Mouse (Mus musculus) embryonic facial prominence, embryonic 13.5 days (tissue): Measurements from ENCODE around the gene Rnf216. TPM values are rescaled to one million over a fixed set of nuclear protein-coding genes. Genes with fewer than 3 reads are reported as not detected.

Experiments used
- ATAC-seq: fragments of 200-750 bp; cut with Nextera tagmentation; 2 replicates; pipeline ENCODE4 v1.8.0; 2017; ENCODE audit warnings: low read depth; ENCODE audit not compliant: insufficient number of reproducible peaks, insufficient read depth, low FRiP score, low TSS enrichment
- H3K27ac ChIP-seq: fragments of 300-500 bp; sonication (generic); 2 replicates; pipeline ENCODE4 v1.5.1; 2015; ENCODE audit warnings: moderate library complexity, mild to moderate bottlenecking, inconsistent platforms
- H3K27me3 ChIP-seq: fragments of 300-500 bp; sonication (generic); 2 replicates; pipeline ENCODE4 v1.6.1; 2015; ENCODE audit warnings: mild to moderate bottlenecking, inconsistent platforms
- H3K36me3 ChIP-seq: fragments of 300-500 bp; sonication (generic); 2 replicates; pipeline ENCODE4 v1.6.1; 2015; ENCODE audit warnings: mild to moderate bottlenecking, inconsistent platforms
- H3K4me1 ChIP-seq: fragments of 300-500 bp; sonication (generic); 2 replicates; pipeline ENCODE4 v1.6.1; 2015; ENCODE audit warnings: inconsistent platforms
- H3K4me2 ChIP-seq: fragments of 300-500 bp; sonication (generic); 2 replicates; pipeline ENCODE4 v1.6.1; 2015; ENCODE audit warnings: moderate library complexity, mild to moderate bottlenecking, inconsistent platforms
- H3K4me3 ChIP-seq: fragments of 300-500 bp; sonication (generic); 2 replicates; pipeline ENCODE4 v1.5.1; 2015; ENCODE audit warnings: mild to moderate bottlenecking, inconsistent platforms
- H3K9ac ChIP-seq: fragments of 300-500 bp; sonication (generic); 2 replicates; pipeline ENCODE4 v1.6.1; 2015; ENCODE audit warnings: mild to moderate bottlenecking, inconsistent platforms
- H3K9me3 ChIP-seq: fragments of 300-500 bp; sonication (generic); 2 replicates; pipeline ENCODE4 v1.6.1; 2016; ENCODE audit warnings: inconsistent platforms
- WGBS: fragments of 180-500 bp; shearing (Covaris S2); methylation state at CpG from one replicate; pipeline ENCODE4 v1.1.7; 2015; ENCODE audit warnings: mixed read lengths; 5-methylcytosine and 5-hydroxymethylcytosine counted together
- polyA plus RNA-seq: library from polyadenylated mRNA; unstranded; fragments of >200 nt; fragmentation: Nextera tagmentation; extraction: Ambion mirVana; gene quantifications from 2 replicates; pipeline ENCODE4 v1.2.1, GENCODE M21; 2015

Gene Rnf216
- polyA plus RNA-seq, 1 experiment from 2014 or later: 51.3 TPM

DNA sequence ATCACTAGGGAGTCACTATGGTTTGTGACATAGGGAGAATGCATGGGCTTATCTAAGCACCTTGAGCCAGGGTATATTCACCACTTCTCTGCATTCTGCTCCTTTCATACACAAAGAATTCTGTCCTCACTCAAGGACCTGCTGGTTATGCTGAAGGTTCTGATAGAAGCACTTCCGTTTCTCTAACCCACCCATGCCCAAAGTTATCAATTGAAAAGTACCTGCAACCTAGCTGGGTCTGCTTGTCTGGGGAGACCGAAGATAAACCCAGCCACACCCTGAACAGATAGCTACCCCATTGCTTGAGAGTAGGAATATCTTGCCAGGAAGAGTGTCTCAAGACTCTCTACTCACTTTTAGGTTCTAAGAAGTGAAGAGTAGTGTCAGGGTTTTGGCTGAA, 60.1 kb downstream of the Rnf216 start:
- peaks cover 45% of the 10 kb centered on the region for H3K4me1 ChIP-seq
- H3K4me2 ChIP-seq: no peak overlapping the region

DNA sequence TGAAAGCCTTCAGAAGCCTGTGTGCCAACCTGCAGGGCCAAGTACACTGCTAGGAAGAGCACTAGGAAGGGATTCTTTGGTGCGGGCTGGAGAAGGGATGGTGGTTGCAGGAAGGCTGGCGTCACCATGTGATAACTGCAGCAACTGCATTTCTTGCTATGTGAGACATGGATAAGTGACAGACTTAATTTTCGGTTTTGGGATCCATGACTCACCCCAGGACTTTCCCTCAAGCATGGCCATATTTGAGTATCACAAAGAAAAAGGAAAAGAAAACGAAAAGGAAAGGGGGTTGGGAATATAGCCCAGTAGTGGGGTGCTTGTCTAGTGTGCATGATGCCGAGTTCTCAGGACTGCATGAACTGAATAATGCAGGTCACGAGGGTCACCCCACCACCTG, 60.9 kb downstream of the Rnf216 start:
- Histone ChIP-seq H3K36me3 (peaks cover 19% of the 10 kb centered on the region), H3K4me2 (no peak overlapping the region), H3K9ac (no peak overlapping the region), H3K4me1 (peaks cover 44% of the 10 kb centered on the region), H3K4me3 (no peak overlapping the region), H3K27ac (no peak overlapping the region), H3K27me3 (no peaks in the 10 kb centered on the region), H3K9me3 (no peaks in the 10 kb centered on the region)
- 87% methylated on average over 6 of the region's 6 CpGs for WGBS
- no peak for ATAC-seq

More for the DNA sequence above, 60.1 kb downstream of the Rnf216 start:
- 93% methylated on average over 2 of the region's 2 CpGs for WGBS
- Histone ChIP-seq H3K9ac (no peak overlapping the region), H3K36me3 (peaks cover 20% of the 10 kb centered on the region), H3K27ac (no peak overlapping the region), H3K4me3 (no peak overlapping the region), H3K27me3 (no peaks in the 10 kb centered on the region), H3K9me3 (no peaks in the 10 kb centered on the region)
- no peak for ATAC-seq

DNA sequence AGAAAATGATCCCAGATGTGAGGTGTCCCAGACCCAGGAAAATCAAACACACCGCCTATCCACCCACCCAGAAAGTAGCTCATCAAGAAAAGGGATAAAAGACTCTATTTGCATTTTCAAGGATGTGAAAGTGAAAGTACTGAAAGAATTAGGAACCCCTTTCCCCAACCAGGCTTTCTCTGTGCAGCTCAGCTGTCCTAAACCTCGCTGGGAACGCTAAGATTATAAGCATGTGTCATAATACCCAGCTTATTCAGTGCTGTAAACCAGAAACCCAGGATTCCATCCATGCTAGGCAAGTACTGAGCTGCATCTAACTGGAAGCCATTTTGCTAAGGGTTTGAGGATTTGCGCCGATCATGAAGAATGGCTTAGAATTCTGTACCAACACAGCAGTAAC, 62.5 kb downstream of the Rnf216 start:
- 48% methylated on average over 5 of the region's 5 CpGs for WGBS

DNA sequence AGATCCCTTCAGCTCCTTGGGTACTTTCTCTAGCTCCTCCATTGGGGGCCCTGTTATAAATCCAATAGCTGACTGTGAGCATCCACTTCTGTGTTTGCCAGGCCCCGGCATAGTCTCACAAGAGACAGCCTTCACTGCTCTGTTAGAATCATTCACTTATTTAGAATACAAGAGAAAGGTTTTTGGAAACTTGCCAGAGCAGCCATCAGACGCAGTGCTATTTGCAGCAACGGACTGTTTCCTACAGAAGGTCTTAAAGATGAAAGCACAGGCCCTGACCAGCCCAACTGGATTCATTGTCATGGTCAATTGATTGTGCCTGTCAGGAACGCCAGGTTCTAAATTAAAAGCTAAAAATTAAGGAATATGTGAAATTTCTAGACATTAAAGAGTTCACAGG, 63.0 kb downstream of the Rnf216 start:
- ATAC-seq: no peak
- H3K9ac ChIP-seq: no peak overlapping the region
- no peaks in the 10 kb centered on the region for H3K27me3 ChIP-seq
- no peak overlapping the region for H3K4me2 ChIP-seq
- peaks cover 30% of the 10 kb centered on the region for H3K36me3 ChIP-seq
- 32% methylated on average over 4 of the region's 4 CpGs for whole genome bisulfite sequencing
- H3K27ac ChIP-seq: peak overlapping the region; percentile 66
- H3K9me3 ChIP-seq: no peaks in the 10 kb centered on the region
- H3K4me3 ChIP-seq: no peak overlapping the region
- peaks cover 44% of the 10 kb centered on the region for H3K4me1 ChIP-seq

More for the DNA sequence above, 62.5 kb downstream of the Rnf216 start:
- ATAC-seq: no peak
- Histone ChIP-seq H3K9me3 (no peaks in the 10 kb centered on the region), H3K27ac (peak overlapping the region; percentile 66), H3K4me1 (peaks cover 44% of the 10 kb centered on the region), H3K27me3 (no peaks in the 10 kb centered on the region), H3K4me2 (0 out of 2 replicates have a peak overlapping the region, but pooled peaks have one; percentile 14), H3K9ac (no peak overlapping the region), H3K36me3 (peaks cover 25% of the 10 kb centered on the region), H3K4me3 (no peak overlapping the region)

DNA sequence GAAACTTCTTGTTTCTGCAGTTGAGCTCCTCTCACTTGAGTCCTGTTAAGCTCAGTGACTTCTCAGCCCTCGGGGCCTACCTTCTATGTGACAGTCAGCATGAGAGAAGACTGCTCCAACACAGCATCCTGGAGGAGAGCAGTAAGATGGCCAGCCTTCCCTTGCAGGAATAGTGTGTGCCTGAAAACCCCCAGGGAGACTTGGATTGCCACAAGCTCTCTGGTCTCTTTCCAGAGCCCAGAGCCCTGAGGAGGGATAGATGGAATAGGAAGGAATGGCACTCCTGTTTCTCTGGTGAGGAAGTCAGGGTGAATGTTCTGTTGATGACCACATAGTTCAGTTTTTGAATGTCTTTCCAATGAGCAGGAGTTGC, 63.8 kb downstream of the Rnf216 start:
- Histone ChIP-seq H3K4me1 (peaks cover 42% of the 10 kb centered on the region), H3K9ac (no peak overlapping the region), H3K4me2 (no peak overlapping the region), H3K36me3 (peaks cover 38% of the 10 kb centered on the region), H3K27ac (peak overlapping the region; percentile 86), H3K9me3 (no peaks in the 10 kb centered on the region), H3K4me3 (no peak overlapping the region), H3K27me3 (no peaks in the 10 kb centered on the region)
- no peak for ATAC-seq
- 72% methylated on average over 1 of the region's 1 CpGs for WGBS

DNA sequence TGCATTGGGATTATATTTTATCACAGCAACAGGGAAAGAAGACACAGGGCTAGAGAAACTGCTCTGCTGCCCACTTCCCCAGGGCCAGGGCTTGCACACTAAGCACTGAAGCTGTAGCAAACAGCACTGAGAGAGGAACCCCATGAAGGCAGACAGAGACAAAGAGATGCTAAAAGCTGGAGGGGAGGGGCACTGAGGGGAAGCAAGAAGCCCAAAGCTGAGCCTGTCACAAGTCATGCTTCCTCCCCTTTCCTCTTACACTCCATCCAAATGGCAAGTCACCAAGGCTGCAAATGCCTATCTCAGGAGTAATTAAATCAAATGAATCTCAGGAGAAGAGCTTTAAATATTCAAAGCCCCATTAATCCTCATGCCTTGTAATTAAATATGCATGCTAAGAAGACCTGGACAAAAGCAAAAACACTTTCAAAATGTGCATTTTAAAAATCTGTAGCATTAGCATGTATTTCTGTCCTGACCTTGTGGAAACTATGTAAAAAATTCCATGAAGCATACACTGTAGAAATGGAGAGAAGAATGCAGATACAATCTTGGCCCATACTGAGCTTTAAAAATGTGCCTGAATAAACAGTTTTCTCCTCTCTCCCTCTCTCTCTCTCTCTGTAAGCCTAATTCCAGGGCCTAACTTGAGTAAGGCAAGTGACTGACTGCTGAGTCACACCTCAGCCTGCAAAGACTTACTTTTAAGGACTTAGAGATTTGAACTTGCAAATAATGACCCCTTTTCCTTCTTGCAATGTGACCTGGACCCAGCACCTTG, 64.4 kb downstream of the Rnf216 start:
- Histone ChIP-seq H3K4me3 (no peak overlapping the region), H3K9ac (no peak overlapping the region), H3K27ac (peak overlapping the region; percentile 86), H3K4me2 (no peak overlapping the region), H3K4me1 (peaks cover 36% of the 10 kb centered on the region), H3K27me3 (no peaks in the 10 kb centered on the region), H3K9me3 (no peaks in the 10 kb centered on the region), H3K36me3 (peaks cover 34% of the 10 kb centered on the region)
- no peak for ATAC-seq

DNA sequence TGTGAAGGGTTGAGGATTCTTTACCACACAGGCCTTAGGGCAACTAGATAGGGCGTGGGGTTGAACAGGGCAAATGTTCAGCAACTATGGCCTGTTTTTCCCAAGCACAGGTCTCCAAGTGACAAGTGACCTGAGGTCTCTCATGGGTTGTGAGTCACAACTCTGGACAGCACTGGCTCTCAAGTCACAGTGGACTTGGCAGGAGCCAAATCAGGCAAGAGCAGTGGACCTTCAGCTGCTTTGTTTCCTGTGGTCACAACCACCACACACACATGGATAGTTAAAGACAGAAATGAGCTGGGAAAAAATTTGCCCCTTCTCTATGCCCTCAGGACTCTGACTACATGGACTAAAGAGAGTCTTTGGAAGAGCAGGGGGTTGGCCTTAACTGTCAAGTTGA, 65.2 kb downstream of the Rnf216 start:
- Histone ChIP-seq H3K9ac (no peak overlapping the region), H3K9me3 (no peaks in the 10 kb centered on the region), H3K27me3 (no peaks in the 10 kb centered on the region), H3K4me2 (no peak overlapping the region), H3K4me1 (peaks cover 29% of the 10 kb centered on the region), H3K4me3 (no peak overlapping the region), H3K27ac (peak overlapping the region; percentile 86), H3K36me3 (peaks cover 41% of the 10 kb centered on the region)
- 75% methylated on average over 1 of the region's 1 CpGs for WGBS
- no peak for ATAC-seq

DNA sequence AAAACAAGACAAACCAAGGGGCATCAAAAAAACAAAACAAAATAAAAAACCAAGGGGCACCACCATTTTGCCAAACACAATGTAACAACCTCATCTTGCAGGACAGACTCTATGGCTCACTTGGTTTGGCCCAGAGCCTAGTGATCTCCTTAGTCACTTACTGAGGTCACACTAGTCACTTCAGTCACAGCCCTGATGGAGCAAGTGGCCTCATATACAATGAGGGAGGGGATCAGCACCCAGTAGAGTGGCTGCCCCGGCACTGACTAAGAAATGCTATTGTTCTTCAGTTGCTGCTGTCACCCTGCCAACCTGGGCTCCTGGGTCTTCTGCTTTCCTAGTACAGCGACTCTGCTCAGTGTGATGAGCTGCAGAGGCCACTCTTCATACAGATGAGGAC, 68.9 kb downstream of the Rnf216 start:
- no peak overlapping the region for H3K4me2 ChIP-seq
- H3K36me3 ChIP-seq: peaks cover 44% of the 10 kb centered on the region
- no peak overlapping the region for H3K9ac ChIP-seq
- H3K4me3 ChIP-seq: no peak overlapping the region
- WGBS: 71% methylated on average over 2 of the region's 2 CpGs
- no peaks in the 10 kb centered on the region for H3K9me3 ChIP-seq
- H3K4me1 ChIP-seq: peaks cover 11% of the 10 kb centered on the region
- H3K27me3 ChIP-seq: no peaks in the 10 kb centered on the region
- H3K27ac ChIP-seq: no peak overlapping the region
- ATAC-seq: no peak

DNA sequence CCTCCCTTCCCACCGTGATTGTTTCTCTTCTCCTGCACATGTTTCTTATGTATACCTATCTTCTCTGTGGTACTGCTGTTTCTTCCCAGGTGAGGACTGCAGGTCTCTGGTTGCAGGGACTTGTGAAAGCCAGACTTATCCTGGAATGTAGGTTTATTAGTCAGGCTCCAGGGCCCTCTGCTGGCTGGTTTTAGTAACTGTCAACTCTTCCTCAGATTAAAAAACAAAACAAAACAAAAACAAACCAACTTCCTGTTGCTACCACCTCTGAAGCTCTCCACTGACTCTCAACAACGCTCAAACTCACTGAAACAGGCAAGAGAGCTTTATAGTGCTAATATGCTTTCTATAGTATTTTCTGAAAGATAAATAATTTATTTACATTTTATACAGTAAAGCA, 69.5 kb downstream of the Rnf216 start:
- Histone ChIP-seq H3K36me3 (peaks cover 41% of the 10 kb centered on the region), H3K4me2 (no peak overlapping the region)
- 68% methylated on average over 2 of the region's 2 CpGs for WGBS

DNA sequence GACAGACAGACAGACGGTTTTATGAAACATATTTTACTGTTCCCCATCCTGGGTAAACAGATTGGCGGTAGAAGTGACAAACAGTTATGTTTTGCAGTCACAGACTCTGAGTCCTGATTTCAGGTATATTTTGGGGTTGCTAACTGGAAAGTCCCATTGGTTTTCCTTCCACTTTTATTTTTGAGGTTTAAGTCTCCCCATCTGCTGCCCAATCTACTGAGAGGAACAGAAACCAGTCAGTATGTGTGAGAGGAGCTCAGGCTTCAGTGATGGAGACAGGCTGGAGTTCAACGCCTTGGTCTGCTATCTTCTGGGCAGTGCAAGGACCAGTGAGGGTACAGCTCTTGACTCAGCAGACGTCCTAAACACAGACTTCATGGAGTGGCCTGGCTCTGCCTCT, 74.0 kb downstream of the Rnf216 start:
- Histone ChIP-seq H3K9ac (0 out of 2 replicates have a peak overlapping the region, but pooled peaks have one; percentile 4), H3K27me3 (no peaks in the 10 kb centered on the region), H3K9me3 (no peaks in the 10 kb centered on the region), H3K4me2 (no peak overlapping the region), H3K36me3 (peaks cover 26% of the 10 kb centered on the region), H3K27ac (no peak overlapping the region), H3K4me3 (no peak overlapping the region), H3K4me1 (0 out of 2 replicates have a peak, but pooled peaks cover 5% of the 10 kb centered on the region)
- 79% methylated on average over 4 of the region's 4 CpGs for WGBS
- ATAC-seq: no peak

More for the DNA sequence above, 69.5 kb downstream of the Rnf216 start:
- Histone ChIP-seq H3K9ac (no peak overlapping the region), H3K27me3 (no peaks in the 10 kb centered on the region), H3K27ac (no peak overlapping the region), H3K4me1 (peaks cover 7% of the 10 kb centered on the region), H3K4me3 (no peak overlapping the region), H3K9me3 (no peaks in the 10 kb centered on the region)
- ATAC-seq: no peak

DNA sequence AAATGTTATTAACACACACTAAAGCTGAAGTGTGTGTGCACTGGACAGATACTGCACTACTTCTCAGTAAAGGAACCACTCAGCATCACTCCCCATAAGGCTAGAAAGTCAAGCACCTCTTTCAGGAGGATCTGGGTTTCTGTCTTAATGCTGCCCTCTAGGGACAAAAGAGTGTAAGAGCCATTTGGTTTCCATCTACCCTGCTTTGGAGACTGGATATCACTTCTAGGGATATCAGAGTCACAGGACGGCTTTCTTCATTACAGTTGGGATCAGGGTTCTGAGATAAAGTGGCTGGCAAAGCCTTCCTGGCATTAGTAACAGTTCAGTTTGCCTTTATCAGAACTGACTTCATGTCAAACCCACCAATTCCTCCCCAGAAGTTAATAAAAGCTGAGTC, 75.6 kb downstream of the Rnf216 start:
- Histone ChIP-seq H3K36me3 (peaks cover 14% of the 10 kb centered on the region; the same call in 1 of the 2 replicates), H3K4me3 (no peak overlapping the region), H3K4me1 (peaks cover 14% of the 10 kb centered on the region; the same call in 1 of the 2 replicates), H3K9me3 (no peaks in the 10 kb centered on the region), H3K9ac (no peak overlapping the region), H3K27ac (no peak overlapping the region), H3K27me3 (no peaks in the 10 kb centered on the region), H3K4me2 (no peak overlapping the region)
- no peak for ATAC-seq
- 17% methylated on average over 1 of the region's 1 CpGs for WGBS

DNA sequence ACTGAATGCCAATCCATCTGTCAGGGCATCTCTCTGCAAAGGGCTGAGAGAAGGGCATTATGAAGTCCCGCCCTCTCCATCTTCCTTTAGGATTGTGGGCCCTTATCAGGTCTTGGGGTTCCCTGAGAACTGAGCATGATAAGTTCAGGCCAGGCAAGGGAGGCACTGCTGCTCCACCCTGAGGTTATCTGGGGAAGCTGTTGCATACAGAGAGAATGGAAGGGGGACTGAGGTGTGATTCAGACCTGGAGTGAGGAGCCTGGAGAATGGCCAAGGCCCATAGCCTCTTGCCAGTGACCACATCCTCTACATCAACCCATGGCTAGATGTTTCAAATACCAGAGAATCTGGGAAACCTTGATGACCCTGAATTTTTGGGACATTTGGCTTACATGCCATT, 76.7 kb downstream of the Rnf216 start:
- ATAC-seq: no peak
- Histone ChIP-seq H3K4me3 (no peak overlapping the region), H3K36me3 (peaks cover 7% of the 10 kb centered on the region; the same call in 1 of the 2 replicates), H3K9me3 (no peaks in the 10 kb centered on the region), H3K9ac (no peak overlapping the region), H3K4me1 (peaks cover 18% of the 10 kb centered on the region; the same call in 1 of the 2 replicates), H3K27me3 (no peaks in the 10 kb centered on the region), H3K27ac (no peak overlapping the region), H3K4me2 (no peak overlapping the region)
- 87% methylated on average over 1 of the region's 1 CpGs for WGBS
